Mouse (Mus musculus) small intestine, adult 2 months (tissue): ENCODE results near the gene Pkp1.

Experiments
- CTCF ChIP-seq: fragments of 200-500 bp; IDR thresholded peaks from 2 replicates; pipeline ENCODE4 v1.5.1; 2012; ENCODE audit warnings: low read depth, mild to moderate bottlenecking, control low read depth, inconsistent platforms, low read length, moderate library complexity, mixed read lengths; ENCODE audit not compliant: insufficient replicate concordance, insufficient read length; ENCODE audit errors: extremely low read depth
- POLR2A ChIP-seq: fragments of 200-500 bp; IDR thresholded peaks from 2 replicates; pipeline ENCODE4 v1.6.1; 2012; ENCODE audit warnings: low read depth, mild to moderate bottlenecking, control low read depth, inconsistent platforms, low read length, moderate library complexity

DNA sequence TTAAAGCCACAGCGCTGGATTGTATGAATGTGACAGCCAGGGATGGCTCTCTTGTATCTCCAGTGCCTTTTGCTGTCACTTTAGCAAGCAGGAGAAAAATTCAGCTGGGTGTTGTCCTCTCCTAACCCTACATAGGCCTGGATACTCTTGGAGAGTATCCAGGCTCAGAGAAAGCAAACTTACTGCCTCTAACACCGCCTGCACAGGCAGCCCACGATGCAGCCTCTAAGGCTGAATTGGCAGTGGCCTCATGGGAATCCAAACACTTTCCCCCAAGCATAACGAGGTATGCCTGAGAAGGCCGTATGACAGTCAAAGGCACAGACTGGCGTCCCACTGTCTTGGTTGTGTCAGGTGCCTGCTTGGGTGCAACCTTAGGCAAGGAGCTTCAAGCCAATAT is 26.8 kb downstream of the Pkp1 start:
- no peak for TF ChIP-seq CTCF
- TF ChIP-seq POLR2A: no peak
